Mouse (Mus musculus): ENCODE measurements around the gene Gpatch2. TPM values are rescaled to one million over a fixed set of nuclear protein-coding genes. Genes with fewer than 3 reads are reported as not detected.

The Gpatch2 gene
- total RNA-seq, 2 experiments from 2014 or later, result 13.8 to 16.2 TPM

DNA sequence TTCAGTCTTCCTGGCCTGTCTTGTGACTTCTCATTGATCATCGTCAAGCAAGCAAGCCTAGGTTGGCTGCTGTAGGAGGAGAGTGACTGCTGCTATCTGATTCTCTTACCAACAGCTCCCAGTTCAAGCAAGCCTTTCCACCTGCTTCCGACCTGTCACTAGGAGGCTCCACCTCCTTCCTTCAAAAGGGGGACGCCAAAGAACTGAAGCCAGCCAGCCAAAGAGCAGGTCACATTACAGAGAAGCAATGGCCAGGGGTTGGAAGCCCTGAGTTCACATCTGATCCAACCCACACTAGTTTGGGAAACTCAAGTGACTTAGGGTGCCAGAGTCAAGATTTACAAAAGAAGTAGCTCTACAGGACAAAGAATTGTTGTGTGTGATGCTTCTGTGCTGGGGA, 144.9 kb downstream of the Gpatch2 start:
- intact Hi-C loops (cut with DNase I), result no loop called here
- no peak for DNase-seq

DNA sequence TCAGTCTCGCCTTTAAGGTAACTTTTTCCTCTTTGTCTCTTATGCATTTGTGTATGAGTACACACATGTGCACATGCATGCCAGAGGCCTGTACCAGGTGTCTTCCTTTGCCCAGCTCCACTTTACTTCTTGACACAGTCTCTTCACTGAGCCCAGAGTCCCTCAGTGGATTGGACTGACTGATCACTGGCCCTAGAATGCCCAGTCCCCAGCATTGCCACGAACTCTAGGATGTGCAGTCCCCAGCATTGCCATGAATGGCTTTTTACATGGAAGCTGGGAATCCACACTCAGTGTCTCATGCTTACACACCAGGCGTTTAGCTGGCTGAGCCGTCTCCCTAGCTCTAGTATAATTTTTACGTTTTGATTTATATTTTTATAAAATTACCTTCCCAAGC, 147.2 kb downstream of the Gpatch2 start:
- no peak for DNase-seq
- intact Hi-C loops (cut with DNase I), result no loop called here

DNA sequence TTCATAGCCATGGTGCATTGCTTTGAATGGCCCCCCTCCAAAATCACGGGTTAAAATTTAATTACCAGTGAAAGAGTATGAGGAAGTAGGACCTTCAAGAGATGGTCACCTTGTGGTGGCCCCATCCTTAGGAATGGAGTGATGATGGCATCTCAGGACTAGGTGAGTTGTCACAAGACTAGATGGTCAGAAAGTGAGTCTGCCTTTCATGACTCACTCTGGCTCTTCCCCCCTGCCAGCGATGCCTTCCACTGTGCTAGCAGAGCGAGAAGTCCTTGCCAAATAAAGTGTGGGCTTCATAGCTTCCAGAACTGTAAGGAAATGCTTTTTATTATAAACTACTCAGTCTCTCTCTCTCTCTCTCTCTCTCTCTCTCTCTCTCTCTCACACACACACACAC, 150.1 kb downstream of the Gpatch2 start:
- intact Hi-C loops (cut with DNase I), result no loop called here
- no peak for DNase-seq

GRCm38 (mm10) chr1:187366806-187367205, 151.5 kb downstream of the Gpatch2 start:
- intact Hi-C loops (cut with DNase I), result no loop called here

DNA sequence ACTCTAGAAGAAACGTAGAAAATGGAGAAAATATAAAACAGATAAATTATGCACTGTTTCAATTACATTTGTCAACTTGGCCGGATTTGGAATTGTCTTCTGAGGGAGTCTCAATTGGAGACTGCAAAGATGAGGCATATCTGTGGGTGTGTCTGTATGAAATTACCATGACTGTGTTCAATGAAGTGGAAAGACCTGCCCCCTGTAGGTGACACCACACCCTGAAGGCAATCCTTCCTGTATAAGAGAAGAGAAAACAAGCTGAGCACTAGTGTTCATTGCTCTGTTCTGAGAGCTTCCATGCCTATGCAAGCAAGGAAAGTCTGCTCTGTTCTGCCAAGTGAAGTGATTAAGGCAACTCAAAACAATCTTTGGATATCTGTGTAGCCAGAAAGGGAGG, 153.7 kb downstream of the Gpatch2 start:
- DNase-seq, result no peak
- intact Hi-C loops (cut with DNase I), result no loop called here

More at GRCm38 (mm10) chr1:187366806-187367205, 151.5 kb downstream of the Gpatch2 start:
- DNase-seq, result no peak

DNA sequence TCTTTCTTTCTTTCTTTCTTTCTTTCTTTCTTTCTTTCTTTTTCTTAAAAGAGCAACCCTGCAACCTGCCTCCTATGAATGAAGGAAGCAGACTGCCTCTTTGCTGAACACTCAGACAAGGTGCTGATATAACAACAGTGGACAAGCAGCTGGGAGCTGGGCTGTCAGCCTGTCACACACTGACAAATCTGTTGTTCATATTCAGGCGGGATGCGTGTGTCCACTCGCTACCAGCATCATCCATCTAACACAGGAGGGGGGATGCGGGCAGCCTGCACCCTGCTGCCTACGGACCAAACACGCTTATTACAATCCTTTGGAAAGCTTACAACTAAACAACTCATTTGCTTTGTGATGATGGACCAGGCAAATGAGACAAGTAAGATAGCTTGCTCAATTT, 158.2 kb downstream of the Gpatch2 start:
- no peak for DNase-seq
- intact Hi-C loops (cut with DNase I), result no loop called here

DNA sequence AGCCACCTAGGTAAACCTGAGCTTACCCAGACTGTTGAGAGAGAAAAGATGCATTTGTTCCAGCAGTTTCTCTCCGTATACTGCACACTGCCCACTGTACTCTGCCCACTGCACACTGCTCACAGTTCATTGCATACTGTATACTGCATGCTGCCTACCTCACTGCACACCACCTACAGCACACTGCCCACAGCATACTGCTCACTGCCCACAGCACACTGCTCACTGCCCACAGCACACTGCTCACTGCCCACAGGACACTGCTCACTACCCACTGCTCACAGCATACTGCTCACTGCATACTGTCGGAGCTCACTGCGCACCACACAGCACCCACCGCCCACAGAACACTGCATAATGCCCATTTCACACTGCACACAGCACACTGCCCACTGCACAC, 159.1 kb downstream of the Gpatch2 start:
- no peak for DNase-seq
- intact Hi-C loops (cut with DNase I), result no loop called here

GRCm38 (mm10) chr1:187376946-187377671, 161.8 kb downstream of the Gpatch2 start:
- intact Hi-C loops (cut with DNase I), result no loop called here
- DNase-seq, result no peak

DNA sequence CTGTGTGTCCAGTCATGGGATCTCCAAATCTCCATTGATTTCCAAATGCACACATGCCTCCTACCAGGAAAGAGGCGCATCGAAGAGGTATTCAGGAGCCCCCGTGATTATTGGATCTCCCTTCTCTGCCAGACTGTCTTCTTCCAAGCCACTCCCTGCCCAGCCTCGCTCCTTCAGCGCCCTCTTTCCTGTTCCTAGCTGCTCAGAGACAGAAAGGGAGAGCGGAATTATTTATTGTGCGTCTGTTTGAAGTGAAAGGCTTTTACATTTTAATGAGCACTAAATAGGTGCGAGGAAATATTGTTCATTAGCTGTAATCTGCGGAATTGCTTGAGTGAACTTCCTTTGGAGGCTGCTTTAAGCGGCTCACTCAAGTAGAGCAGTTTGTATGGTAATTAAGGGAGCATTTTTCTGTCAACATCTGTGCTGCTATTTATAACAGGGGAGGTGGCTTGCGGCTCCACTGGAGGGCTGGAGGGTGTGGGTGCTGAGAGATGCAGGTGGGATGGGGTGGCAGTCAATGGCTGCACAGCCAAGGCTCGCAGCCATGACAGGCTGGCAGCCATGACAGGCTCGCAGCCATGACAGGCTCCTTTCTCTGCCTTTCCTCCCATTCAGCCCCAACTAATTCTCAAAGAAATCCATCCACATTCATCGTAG, 162.7 kb downstream of the Gpatch2 start:
- DNase-seq, result no peak
- intact Hi-C loops (cut with DNase I), result no loop called here

DNA sequence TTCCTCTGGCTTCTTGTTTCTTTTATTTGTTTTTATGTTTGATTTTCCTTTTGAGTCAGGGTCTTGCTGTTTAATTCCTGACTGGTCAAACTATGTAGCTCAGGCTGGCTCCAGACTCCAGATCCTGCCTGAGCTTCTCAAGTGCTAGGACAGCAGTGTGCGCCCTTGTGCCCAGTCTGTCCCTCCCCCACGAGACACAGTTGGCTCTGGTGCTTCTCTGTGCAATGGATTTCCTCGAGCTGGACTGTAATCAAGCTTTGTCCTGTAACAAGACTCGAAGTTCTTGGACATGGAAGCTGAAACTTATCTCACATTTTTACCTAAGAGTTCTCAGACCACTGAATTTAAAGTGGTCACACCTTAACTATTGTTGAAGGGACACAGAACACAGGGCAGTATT, 174.2 kb downstream of the Gpatch2 start:
- no peak for DNase-seq
- intact Hi-C loops (cut with DNase I), result no loop called here

GRCm38 (mm10) chr1:187400834-187401233, 185.5 kb downstream of the Gpatch2 start:
- intact Hi-C loops (cut with DNase I), result no loop called here
- no peak for DNase-seq

Other genes starting within 250 kb of the Gpatch2 start
- gene D1Pas1, start 248.1 kb upstream of the Gpatch2 start, total RNA-seq (2021), result under 1 TPM; 0.12 to 0.30 TPM
- under 1 TPM; 0.40 to 0.43 TPM for gene Spata17, start within 50 bp of the Gpatch2 start, total RNA-seq (2021)

Data from heart, postnatal 10 days (tissue).